Mouse (Mus musculus): Measurements from ENCODE around the gene Rhoh. TPM values are rescaled to one million over a fixed set of nuclear protein-coding genes. Genes with fewer than 3 reads are reported as not detected.

Gene Rhoh
- total and polyA plus RNA-seq, 2 experiments from 2014 or later = 0.42 to 0.45 TPM

- Histone ChIP-seq H3K4me2 (ENCODE audit: low read depth, low read length) (no peak overlapping the region), H3K9me3 (ENCODE audit: low read length) (no peaks in the 10 kb centered on the region), H3K4me3 (ENCODE audit: low read length) (no peak overlapping the region), H3K27ac (no peak overlapping the region), H3K27me3 (ENCODE audit: insufficient read depth, low read length) (no peaks in the 10 kb centered on the region), H3K9ac (replicated peaks; ENCODE audit: low read length) (no peak overlapping the region), H3K36me3 (ENCODE audit: insufficient read depth, low read length) (no peaks in the 10 kb centered on the region), H3K4me1 (ENCODE audit: insufficient read depth, low read length) (no peaks in the 10 kb centered on the region)
- 64% methylated on average over 3 of the region's 3 CpGs for WGBS
- no peak for DNase-seq (ENCODE audit: low spot score)
- no peak for TF ChIP-seq CTCF (IDR thresholded peaks at IDR 0.05; ENCODE audit: low read depth)
- ATAC-seq = no peak
Observed at GRCm38 (mm10) chr5:65878367-65878766, 17.4 kb downstream of the Rhoh start.

- Histone ChIP-seq H3K4me1 (ENCODE audit: insufficient read depth, low read length) (no peaks in the 10 kb centered on the region), H3K9ac (replicated peaks; ENCODE audit: low read length) (no peak overlapping the region), H3K4me3 (ENCODE audit: low read length) (no peak overlapping the region), H3K9me3 (ENCODE audit: low read length) (no peaks in the 10 kb centered on the region), H3K27me3 (ENCODE audit: insufficient read depth, low read length) (no peaks in the 10 kb centered on the region), H3K27ac (no peak overlapping the region), H3K4me2 (ENCODE audit: low read depth, low read length) (no peak overlapping the region), H3K36me3 (ENCODE audit: insufficient read depth, low read length) (no peaks in the 10 kb centered on the region)
- WGBS = 95% methylated on average over 2 of the region's 2 CpGs
- DNase-seq (ENCODE audit: low spot score) (no peak), ATAC-seq (no peak)
- no peak for TF ChIP-seq CTCF (IDR thresholded peaks at IDR 0.05; ENCODE audit: low read depth)
Observed at GRCm38 (mm10) chr5:65881254-65881653, 20.2 kb downstream of the Rhoh start.

GRCm38 (mm10) chr5:65882476-65883205 lies 21.6 kb downstream of the Rhoh start:
- H3K4me1 ChIP-seq (ENCODE audit: insufficient read depth, low read length) = no peaks in the 10 kb centered on the region
- ATAC-seq (no peak), DNase-seq (ENCODE audit: low spot score) (no peak)
- WGBS = 82% methylated on average over 10 of the region's 10 CpGs
- H3K27ac ChIP-seq = no peak overlapping the region
- H3K36me3 ChIP-seq (ENCODE audit: insufficient read depth, low read length) = no peaks in the 10 kb centered on the region
- no peak overlapping the region for H3K9ac ChIP-seq (replicated peaks; ENCODE audit: low read length)
- no peak for TF ChIP-seq CTCF (IDR thresholded peaks at IDR 0.05; ENCODE audit: low read depth)
- H3K4me2 ChIP-seq (ENCODE audit: low read depth, low read length) = no peak overlapping the region
- H3K4me3 ChIP-seq (ENCODE audit: low read length) = no peak overlapping the region
- no peaks in the 10 kb centered on the region for H3K9me3 ChIP-seq (ENCODE audit: low read length)
- no peaks in the 10 kb centered on the region for H3K27me3 ChIP-seq (ENCODE audit: insufficient read depth, low read length)

GRCm38 (mm10) chr5:65883355-65883754 lies 22.3 kb downstream of the Rhoh start:
- Histone ChIP-seq H3K4me2 (ENCODE audit: low read depth, low read length) (no peak overlapping the region), H3K27ac (no peak overlapping the region), H3K9me3 (ENCODE audit: low read length) (no peaks in the 10 kb centered on the region), H3K4me3 (ENCODE audit: low read length) (no peak overlapping the region), H3K27me3 (ENCODE audit: insufficient read depth, low read length) (no peaks in the 10 kb centered on the region), H3K4me1 (ENCODE audit: insufficient read depth, low read length) (no peaks in the 10 kb centered on the region), H3K9ac (replicated peaks; ENCODE audit: low read length) (no peak overlapping the region), H3K36me3 (ENCODE audit: insufficient read depth, low read length) (no peaks in the 10 kb centered on the region)
- DNase-seq (ENCODE audit: low spot score) (peak; percentile 11), ATAC-seq (no peak)
- TF ChIP-seq CTCF (IDR thresholded peaks at IDR 0.05; ENCODE audit: low read depth) = no peak
- 45% methylated on average over 5 of the region's 5 CpGs for WGBS

GRCm38 (mm10) chr5:65885699-65886443 lies 24.9 kb downstream of the Rhoh start:
- Histone ChIP-seq H3K4me2 (ENCODE audit: low read depth, low read length) (no peak overlapping the region), H3K27ac (no peak overlapping the region), H3K27me3 (ENCODE audit: insufficient read depth, low read length) (no peaks in the 10 kb centered on the region), H3K4me3 (ENCODE audit: low read length) (no peak overlapping the region), H3K9ac (replicated peaks; ENCODE audit: low read length) (no peak overlapping the region), H3K9me3 (ENCODE audit: low read length) (no peaks in the 10 kb centered on the region), H3K36me3 (ENCODE audit: insufficient read depth, low read length) (no peaks in the 10 kb centered on the region), H3K4me1 (ENCODE audit: insufficient read depth, low read length) (no peaks in the 10 kb centered on the region)
- DNase-seq (ENCODE audit: low spot score) (no peak), ATAC-seq (no peak)
- WGBS = 56% methylated on average over 15 of the region's 15 CpGs
- TF ChIP-seq CTCF (IDR thresholded peaks at IDR 0.05; ENCODE audit: low read depth) = no peak

GRCm38 (mm10) chr5:65888102-65888501 lies 27.1 kb downstream of the Rhoh start:
- Histone ChIP-seq H3K36me3 (ENCODE audit: insufficient read depth, low read length) (no peaks in the 10 kb centered on the region), H3K9me3 (ENCODE audit: low read length) (no peaks in the 10 kb centered on the region), H3K4me2 (ENCODE audit: low read depth, low read length) (no peak overlapping the region), H3K27ac (no peak overlapping the region), H3K27me3 (ENCODE audit: insufficient read depth, low read length) (no peaks in the 10 kb centered on the region), H3K9ac (replicated peaks; ENCODE audit: low read length) (no peak overlapping the region), H3K4me3 (ENCODE audit: low read length) (no peak overlapping the region), H3K4me1 (ENCODE audit: insufficient read depth, low read length) (no peaks in the 10 kb centered on the region)
- 90% methylated on average over 5 of the region's 5 CpGs for WGBS
- no peak for DNase-seq (ENCODE audit: low spot score)
- ATAC-seq = no peak
- no peak for TF ChIP-seq CTCF (IDR thresholded peaks at IDR 0.05; ENCODE audit: low read depth)

- 78% methylated on average over 5 of the region's 5 CpGs for WGBS
- no peaks in the 10 kb centered on the region for H3K9me3 ChIP-seq (ENCODE audit: low read length)
Observed at GRCm38 (mm10) chr5:65888998-65889397, 28.0 kb downstream of the Rhoh start.

More at GRCm38 (mm10) chr5:65888998-65889397, 28.0 kb downstream of the Rhoh start:
- H3K27ac ChIP-seq = no peak overlapping the region
- TF ChIP-seq CTCF (IDR thresholded peaks at IDR 0.05; ENCODE audit: low read depth) = no peak
- ATAC-seq = no peak
- H3K4me3 ChIP-seq (ENCODE audit: low read length) = no peak overlapping the region
- no peak overlapping the region for H3K4me2 ChIP-seq (ENCODE audit: low read depth, low read length)
- no peaks in the 10 kb centered on the region for H3K36me3 ChIP-seq (ENCODE audit: insufficient read depth, low read length)
- H3K27me3 ChIP-seq (ENCODE audit: insufficient read depth, low read length) = no peaks in the 10 kb centered on the region
- H3K9ac ChIP-seq (replicated peaks; ENCODE audit: low read length) = no peak overlapping the region
- DNase-seq (ENCODE audit: low spot score) = no peak
- no peaks in the 10 kb centered on the region for H3K4me1 ChIP-seq (ENCODE audit: insufficient read depth, low read length)
